Mouse (Mus musculus) left cerebral cortex, postnatal 25 days (tissue): Measurements from ENCODE around the gene Slc25a30. TPM values are rescaled to one million over a fixed set of nuclear protein-coding genes. Genes with fewer than 3 reads are reported as not detected.
"Not testable (repeated sequence)": the region's sequence is repeated elsewhere in the genome, so short reads cannot be mapped to it uniquely, and the experiment has no call there.

Experiments
- DNase-seq, 2 experiments: peaks; one replicate each; pipeline ENCODE4 v3.0.0; 2022; ENCODE audit warnings: low spot score in 2 of 2, mixed read lengths in 1 of 2
- intact Hi-C: fragments of 180-260 bp; cut with DNase I; formaldehyde crosslinking; loops from one replicate; pipeline ENCODE4 v1.15.1; 2025
- total RNA-seq, 2 experiments: library from RNA; stranded (reverse); gene quantifications; 2 replicates each; pipeline ENCODE4 v1.2.3; 2021

The Slc25a30 gene
- total RNA-seq, 2 experiments from 2014 or later: 9.3 to 12.7 TPM

DNA sequence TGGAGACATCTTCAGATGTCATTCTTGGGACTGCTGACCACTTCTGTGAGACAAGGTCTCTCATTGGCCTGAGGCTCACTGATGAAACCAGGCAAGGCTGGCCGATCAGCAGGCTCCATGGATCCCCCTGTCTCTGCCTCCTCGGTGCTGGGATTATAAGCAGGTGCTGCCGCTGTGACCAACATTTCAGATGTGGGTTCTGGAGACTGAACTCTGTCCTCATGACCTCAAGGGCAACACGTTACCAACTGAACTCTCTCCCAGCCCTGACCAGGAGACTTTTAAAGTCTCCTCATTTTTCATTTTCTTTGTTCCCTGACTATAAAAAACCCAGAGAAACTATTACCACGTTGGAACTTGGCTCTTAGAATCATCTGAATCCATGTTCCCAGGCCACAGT, 7.9 kb upstream of the Slc25a30 start:
- intact Hi-C loops: no loop called here
- no peak for DNase-seq

DNA sequence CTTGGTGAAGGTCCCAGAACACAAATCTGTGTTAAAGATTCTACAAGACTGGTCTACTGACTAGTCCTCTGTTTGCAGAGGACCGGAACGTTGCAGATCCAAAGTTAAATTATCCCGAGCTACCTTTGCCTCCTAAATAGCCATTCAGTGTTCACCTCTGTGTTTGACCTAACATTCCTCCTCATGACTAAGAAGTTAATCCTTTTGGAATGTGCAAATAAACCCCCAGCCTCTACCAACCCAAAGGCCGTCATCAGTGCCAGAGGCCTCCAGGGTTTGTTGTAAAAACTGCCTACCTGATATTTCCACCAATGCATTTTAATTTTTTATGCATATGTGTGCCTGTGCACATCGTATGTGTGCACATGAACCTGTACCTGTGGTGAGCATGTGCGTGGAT, 7.5 kb upstream of the Slc25a30 start:
- intact Hi-C loops: no loop called here
- no peak for DNase-seq

DNA sequence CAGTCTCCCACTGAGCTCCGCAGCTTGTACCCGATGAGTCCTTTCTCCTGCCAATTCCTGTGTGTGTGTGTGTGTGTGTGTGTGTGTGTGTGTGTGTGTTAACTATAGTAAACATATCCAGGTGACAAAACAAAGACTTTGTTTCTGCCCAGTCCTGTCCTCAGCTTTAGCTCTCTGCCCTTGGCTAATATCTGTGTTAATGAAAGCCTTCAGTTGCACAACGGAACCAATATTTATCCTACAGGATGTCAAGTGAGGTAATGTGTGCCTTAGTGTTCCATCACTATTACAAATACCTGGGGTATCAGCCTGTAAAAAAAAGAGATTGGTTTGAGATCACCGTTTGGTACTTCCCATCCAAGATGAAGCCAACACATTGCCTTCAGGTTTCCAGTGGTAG, 6.3 kb upstream of the Slc25a30 start:
- intact Hi-C loops: no loop called here
- DNase-seq: no peak

DNA sequence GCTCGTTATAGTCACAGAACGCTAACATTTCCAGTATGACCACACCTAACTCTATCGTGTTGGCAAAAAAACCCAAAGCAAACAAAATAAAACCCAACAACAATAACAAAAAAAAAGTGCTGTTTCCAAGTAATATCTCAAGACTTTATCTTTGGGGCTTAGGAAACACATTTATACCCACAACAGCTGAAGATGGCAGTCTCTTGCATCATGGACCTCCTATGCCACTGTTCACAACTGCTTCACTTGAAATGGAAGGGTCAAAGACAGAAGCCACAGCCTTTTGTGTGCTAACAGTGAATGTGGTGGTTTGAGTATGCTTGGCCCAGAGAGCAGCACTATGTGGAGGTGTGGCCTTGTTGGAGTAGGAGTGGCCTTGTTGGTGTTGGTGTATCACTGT, 4.5 kb upstream of the Slc25a30 start:
- no peak for DNase-seq
- intact Hi-C loops: no loop called here

DNA sequence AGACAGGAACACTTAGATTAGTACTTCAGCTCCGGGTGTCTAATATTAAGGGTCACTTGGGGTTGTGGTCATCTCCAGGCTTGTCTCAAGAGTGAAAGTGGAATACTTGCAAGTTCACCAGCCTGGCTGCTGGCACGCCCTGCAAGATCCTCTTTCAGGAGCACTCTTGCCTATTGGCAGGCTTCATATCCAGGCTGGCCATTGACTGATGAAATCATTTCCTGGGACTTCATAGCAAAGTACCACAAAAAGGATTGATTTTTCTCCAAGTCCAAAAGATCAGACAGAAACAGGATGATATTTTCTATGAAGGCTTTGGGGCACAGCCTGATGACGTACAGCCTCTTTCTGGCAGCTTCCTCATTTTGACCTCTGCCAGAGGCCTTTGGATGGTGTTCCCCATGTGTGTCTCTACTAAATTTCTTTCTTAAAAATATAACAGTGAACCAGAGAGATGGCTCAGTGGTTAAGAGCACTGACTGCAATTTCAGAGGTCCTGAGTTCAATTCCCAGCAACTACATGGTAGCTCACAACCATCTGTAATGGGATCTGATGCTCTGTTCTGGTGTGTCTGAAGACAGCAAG, 3.7 kb upstream of the Slc25a30 start:
- intact Hi-C loops: no loop called here
- DNase-seq: no peak

DNA sequence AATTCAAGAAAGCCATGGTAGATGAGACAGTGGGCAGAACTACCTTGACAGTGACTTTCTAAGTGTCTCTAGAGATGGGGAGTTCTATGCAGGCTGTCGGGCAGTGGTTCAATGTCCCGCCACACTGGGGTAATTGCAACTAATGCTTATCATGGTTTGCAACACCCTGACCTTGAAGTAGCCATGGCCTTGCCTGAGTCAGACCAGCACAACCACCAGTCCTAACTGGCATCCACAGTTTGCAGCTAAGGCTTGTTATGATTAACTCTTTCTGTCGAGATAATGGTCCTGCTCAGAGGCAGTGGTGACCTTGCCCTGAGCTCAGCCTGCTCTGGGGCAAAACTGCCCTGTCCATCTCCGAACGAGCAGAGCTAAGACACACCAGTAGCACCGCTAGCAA, 2.5 kb upstream of the Slc25a30 start:
- intact Hi-C loops: no loop called here
- no peak for DNase-seq

DNA sequence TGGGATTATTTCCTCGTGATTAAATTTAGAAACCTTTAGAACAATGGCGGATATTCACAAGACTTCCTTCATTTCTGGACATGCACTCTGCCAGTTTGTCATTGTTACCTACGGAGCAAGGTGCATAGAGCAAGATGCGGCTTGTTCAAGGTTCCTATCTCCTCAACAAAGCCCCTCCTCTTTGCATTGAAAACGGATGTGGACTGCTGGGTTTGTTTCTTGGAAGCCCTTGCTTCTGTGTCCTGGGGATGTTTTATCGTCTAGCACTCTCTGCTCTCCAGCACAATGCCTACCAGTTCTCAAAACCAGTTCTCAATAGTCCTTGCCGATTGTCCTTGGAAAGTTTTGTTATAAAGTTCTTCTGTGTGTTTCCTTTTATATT, 948 bp upstream of the Slc25a30 start:
- intact Hi-C loops: loop anchor here (1.0 kb wide), 1 partner anchor 41 kb away; no protein-coding TSS in a partner anchor
- no peak for DNase-seq

DNA sequence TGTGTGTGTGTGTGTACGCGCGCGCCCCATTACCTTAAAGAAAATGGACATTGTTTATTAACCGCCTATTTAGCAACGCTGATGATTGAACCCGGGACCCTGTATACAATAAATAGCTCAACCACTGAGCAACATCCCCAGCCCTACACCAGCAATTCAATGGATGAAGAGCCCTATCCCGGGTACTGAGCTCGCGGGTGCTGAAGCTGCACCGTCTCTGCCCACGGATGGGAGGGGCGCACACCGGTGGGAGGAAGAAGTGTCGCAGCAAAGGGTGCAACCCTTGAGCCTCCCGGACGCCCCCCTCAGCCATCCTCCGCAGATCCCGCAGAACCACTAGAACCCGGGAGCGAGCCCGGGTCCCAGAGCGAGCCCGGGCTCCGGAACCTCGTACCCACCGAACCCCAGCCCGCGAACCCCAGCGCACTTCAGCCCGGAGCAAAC, 391 bp downstream of the Slc25a30 start:
- intact Hi-C loops: no loop called here
- DNase-seq: peak; percentile 57 to 58

DNA sequence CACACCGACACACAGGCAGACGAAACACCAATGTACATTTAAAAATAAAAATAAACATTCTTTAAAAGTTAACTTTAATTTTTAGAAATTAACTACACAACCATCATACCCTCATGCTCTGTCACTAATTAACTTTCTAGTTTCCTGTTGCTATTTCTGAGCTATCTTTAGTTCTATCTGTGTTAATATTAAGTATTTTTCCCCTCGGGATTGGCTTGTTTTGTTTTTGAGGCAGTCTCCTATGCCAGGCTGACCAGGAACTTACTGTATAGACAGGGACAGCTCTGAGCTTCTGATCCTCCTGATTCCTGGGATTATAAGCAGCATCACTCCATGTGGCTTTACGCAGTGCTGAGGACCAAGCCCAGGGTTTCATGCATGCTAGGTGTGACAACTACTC, 6.9 kb downstream of the Slc25a30 start:
- intact Hi-C loops: no loop called here
- no peak for DNase-seq

DNA sequence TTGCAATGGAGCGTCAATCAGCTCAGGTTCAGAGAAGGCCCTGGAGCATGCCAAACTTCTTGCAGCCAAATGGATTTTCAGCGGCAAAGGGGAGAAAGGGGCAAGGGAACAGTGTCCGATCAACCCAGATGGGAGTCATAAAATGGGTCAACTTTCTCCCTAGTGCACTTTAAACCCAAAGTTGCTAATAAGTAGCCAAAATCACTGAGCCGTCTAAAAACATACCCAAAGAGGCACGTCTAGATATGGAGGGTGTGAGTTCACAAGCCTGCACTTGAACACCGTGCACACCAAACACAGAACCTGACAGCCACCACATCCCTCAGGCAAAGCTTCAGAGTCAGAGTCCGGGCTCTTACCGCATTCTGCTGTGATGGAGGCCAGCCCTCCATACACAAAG, 10.2 kb downstream of the Slc25a30 start:
- intact Hi-C loops: no loop called here
- no peak for DNase-seq

DNA sequence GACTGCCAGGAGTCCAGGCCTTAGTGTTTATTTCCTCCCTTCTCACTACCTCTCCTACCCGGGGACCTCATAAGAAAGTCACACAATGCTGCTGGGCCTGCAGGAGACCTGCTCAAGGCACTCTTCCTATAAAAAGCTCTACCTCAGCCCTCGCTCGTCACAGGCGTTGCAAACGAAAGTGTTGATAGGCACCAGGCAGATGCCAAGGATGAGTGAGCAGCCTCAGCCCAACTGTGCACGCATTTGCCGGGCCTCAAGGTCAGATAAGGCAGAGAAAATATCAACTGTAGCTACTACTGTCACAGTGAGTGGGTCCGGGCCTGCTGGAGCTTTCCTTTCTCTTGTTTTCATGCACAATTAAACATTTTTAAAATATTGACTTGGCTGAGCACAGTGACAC, 13.4 kb downstream of the Slc25a30 start:
- intact Hi-C loops: no loop called here
- no peak for DNase-seq

DNA sequence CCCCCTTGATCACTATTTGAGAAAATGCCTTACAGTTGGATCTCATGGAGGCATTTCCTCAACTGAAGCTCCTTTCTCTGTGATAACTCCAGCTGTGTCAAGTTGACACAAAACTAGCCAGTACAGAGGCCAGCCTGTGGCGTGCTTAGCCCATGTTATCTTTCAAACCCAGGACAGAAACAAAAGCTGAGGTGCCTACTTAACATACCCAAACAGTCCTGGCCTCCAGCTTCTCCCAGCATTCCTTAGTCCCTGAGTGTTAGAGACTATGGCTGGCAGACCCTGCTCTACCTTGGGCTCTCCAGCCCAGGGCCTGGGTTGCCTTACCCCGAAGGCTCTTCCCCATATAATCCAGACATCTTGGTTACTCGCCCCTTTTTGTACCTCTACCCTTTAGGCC, 14.4 kb downstream of the Slc25a30 start:
- DNase-seq, intact Hi-C loops: not testable (repeated sequence)

DNA sequence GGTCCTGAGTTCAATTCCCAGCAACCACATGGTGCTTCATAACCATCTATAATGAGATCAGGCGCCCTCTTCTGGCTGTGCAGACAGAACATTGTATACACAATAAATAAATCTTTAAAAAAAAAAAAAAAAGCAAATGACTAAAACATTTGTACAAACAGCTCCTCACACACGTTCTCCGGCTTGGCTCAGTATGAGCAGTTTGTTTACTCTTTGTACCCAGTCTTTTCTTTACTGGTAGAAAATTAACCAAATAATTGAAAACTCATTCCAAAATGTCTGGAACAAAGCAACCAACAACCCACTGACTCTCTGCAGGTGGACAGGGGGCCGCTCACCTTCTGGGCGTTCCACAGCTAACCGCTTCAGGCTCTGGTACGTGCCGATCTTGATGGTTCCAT, 15.7 kb downstream of the Slc25a30 start:
- intact Hi-C loops: no loop called here
- no peak for DNase-seq

DNA sequence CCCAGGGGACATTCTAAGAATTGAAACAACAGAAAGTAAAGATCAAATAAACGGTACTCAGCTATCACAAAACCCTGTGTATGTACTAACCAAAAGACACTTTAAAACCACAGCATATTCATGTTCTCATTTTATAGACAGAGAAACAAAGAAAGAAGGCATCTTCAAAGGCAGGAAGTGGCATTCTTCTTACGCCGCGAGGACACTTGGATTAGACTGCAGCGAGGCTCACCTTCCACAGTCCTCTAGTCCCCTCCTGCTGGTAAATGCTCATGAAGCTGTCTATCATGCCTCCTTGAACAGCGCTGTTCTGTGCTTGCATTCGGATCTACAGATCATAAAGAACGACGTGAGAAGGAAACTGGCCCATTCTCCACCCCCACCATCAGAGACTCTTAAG, 17.5 kb downstream of the Slc25a30 start:
- DNase-seq: no peak
- intact Hi-C loops: no loop called here

DNA sequence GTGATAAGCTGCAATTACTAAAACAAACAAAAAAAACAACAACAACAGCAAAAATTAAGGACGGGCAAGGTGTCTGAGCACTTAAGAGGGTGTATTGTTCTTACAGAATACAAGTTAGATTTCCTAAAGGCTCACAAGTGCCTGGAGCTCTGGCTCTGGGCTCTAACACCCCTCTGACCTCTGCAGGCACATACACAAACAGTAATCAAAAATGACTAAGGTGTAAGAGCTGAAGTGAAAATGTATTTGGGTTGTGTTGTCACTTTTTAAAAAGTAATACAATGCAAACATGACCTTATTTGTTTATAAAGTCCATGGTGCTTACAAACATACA, 18.6 kb downstream of the Slc25a30 start:
- intact Hi-C loops: no loop called here
- DNase-seq: no peak

DNA sequence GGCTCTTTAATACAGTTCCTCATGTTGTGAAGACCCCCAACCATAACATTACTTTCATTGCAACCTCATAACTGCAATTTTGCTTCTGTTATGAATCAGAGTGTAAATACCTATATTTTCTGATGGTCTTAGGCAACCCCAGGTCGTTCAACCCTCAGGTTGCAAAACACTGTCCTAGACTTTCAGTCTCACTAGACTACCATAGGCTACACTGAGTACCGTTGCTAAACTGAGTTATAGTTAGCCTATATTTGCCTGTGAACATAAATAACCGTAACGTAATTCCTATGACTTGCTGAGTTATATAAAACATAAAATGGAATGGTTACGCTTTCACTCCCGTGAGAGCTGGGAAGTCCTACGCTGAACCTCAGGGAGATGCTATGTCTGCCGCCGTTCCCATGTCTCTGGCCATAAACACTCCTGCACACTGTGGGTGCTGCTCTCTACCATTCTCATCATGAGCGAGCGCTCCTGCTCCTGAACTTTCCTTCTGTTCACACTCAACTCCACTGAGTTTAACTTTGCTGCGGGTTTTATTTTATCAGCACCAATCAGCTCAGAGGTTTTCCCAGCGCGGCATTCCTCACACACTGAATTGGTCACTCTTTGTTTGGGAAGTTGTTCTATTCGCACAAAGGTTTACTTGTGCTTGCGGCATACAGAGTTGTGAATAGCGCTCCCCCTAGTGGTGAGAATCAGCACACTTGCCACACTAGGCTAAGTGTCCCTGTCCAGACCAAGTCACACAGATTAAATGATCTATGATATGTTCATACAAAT, 19.2 kb downstream of the Slc25a30 start:
- intact Hi-C loops: no loop called here
- DNase-seq: peak; percentile 72 to 78

DNA sequence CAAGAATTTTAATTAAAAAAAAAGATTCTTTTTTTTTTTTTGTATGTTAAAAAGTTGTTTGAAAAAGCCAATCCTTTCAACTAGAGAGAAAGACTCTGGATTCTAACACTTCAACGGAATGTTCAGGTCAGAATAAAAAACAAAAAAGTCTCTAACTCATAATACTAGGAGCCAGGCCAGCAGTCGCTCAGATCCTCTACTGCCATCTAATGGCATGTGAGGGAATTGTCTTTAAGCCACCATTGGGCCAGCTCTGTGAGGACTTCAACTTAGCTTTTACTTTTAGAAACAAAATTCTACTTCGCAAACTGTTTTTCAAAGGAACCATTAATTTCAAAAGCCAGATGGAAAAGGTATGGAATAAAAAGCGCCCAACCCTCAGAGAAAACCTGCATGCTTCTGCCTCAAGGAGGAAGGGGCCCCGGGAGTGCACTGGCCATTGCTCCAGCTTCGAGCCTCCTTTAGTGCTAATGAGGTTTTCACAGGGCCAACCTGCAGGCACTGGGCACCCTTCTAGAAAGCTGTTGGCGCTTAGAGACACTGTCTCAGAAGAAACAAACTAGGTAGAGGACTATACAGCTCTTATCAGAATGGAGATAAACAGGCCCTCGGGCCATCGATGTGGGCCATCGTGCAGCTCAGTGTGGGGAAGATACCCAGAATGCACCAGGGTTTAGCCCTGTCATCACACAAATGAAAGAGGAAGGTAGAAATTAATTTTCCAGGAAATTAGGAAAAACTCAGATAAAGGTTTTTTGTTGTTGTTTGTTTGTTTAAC, 25.6 kb downstream of the Slc25a30 start:
- intact Hi-C loops: no loop called here
- peak in 1 of 2 experiments; percentile 66 for DNase-seq

DNA sequence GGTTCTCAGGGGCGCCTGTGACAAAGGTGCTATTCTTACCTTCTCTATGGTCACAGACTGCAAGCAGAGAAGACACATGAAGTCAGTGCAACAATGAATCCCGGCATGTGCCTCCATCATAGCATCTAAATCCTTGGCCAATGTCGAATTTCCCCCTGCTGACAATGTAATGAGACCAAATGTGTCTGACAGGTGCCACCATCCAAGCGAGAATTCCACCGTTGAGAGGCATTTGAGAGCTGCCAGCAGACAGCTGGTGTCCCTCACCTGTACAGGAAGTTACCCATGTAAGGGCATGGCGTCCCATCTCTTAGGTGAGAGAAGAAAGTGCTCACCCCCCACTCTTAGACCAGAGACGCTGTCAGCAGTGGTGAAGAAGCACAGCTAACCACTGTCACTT, 28.4 kb downstream of the Slc25a30 start:
- intact Hi-C loops: no loop called here
- no peak for DNase-seq

DNA sequence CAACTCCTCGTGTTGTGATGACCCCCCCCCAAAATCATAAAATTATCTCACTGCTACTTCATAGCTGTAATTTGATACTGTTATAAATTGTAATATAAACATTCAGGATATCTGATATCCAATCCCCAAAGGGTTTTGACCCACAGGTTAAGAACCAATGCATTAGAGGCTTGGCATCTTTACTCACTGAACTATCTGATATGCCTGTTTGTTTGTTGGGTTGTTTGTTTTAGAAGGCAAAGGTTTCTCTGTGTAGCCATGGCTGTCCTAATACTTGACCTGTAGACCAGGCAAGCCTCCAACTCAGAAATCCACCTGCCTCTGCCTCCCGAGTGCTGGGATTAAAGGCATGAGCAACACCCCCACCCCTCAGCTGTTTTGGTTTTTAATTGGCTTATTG, 29.0 kb downstream of the Slc25a30 start:
- intact Hi-C loops: no loop called here
- DNase-seq: no peak

DNA sequence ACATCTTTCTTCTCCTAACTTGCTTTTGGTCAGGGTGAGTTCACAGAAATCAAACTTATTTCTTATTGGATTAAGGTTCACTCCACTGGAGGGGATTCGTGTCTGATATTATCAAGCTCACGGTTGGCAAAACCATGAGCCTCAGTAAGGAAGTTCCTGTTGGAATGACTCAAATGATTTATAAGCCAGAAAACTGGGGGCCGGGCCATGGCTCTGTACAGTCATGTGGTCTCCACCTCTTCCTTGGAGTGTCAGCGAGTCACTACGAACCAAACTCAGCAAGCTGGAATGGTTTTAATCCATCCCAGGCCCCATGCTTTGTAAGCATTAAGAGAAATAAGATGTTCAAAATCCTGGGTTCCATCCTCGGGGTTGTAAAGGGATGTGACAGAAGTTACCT, 29.9 kb downstream of the Slc25a30 start:
- intact Hi-C loops: no loop called here
- no peak for DNase-seq
